Mouse (Mus musculus): ENCODE measurements at regions not wholly inside any gene's neighbourhood (a gene's known extent, or its start where the extent isn't known, plus 50 kb on each side); places are given as distances from the start of the nearest gene placed in this dataset.

- H3K27ac ChIP-seq (ENCODE audit: low read depth, low read length): no peak overlapping the region
- peak; percentile 67 for DNase-seq (ENCODE audit: low spot score)
Observed at GRCm38 (mm10) chr6:143438272-143438591, 271.2 kb downstream of the Etnk1 start.

GRCm38 (mm10) chr6:143439484-143439883 lies 272.5 kb downstream of the Etnk1 start:
- peaks cover 6% of the 10 kb centered on the region for H3K4me1 ChIP-seq (ENCODE audit: control insufficient read depth, insufficient read depth, low read length)
- no peak overlapping the region for H3K27ac ChIP-seq (ENCODE audit: low read depth, low read length)
- H3K4me2 ChIP-seq (ENCODE audit: low read length): no peak overlapping the region
- ATAC-seq (no peak), DNase-seq (ENCODE audit: low spot score) (peak; percentile 51)
- no peak overlapping the region for H3K4me3 ChIP-seq (ENCODE audit: low read depth, low read length)
- no peaks in the 10 kb centered on the region for H3K9me3 ChIP-seq (replicated peaks; ENCODE audit: control insufficient read depth, low read length)
- no peaks in the 10 kb centered on the region for H3K27me3 ChIP-seq (replicated peaks; ENCODE audit: control insufficient read depth, insufficient read depth, low read length)
- WGBS: 67% methylated on average over 10 of the region's 10 CpGs
- no peak overlapping the region for H3K9ac ChIP-seq (ENCODE audit: low read length)
- no peaks in the 10 kb centered on the region for H3K36me3 ChIP-seq (ENCODE audit: control insufficient read depth, insufficient read depth, low read length)

More at GRCm38 (mm10) chr6:143438272-143438591, 271.2 kb downstream of the Etnk1 start:
- H3K4me2 ChIP-seq (ENCODE audit: low read length): no peak overlapping the region
- no peak overlapping the region for H3K9ac ChIP-seq (ENCODE audit: low read length)
- WGBS: 34% methylated on average over 5 of the region's 5 CpGs
- peak; percentile 47 for ATAC-seq
- H3K4me1 ChIP-seq (ENCODE audit: control insufficient read depth, insufficient read depth, low read length): peaks cover 6% of the 10 kb centered on the region
- no peaks in the 10 kb centered on the region for H3K9me3 ChIP-seq (replicated peaks; ENCODE audit: control insufficient read depth, low read length)
- no peaks in the 10 kb centered on the region for H3K36me3 ChIP-seq (ENCODE audit: control insufficient read depth, insufficient read depth, low read length)
- no peak overlapping the region for H3K4me3 ChIP-seq (ENCODE audit: low read depth, low read length)
- H3K27me3 ChIP-seq (replicated peaks; ENCODE audit: control insufficient read depth, insufficient read depth, low read length): no peaks in the 10 kb centered on the region

DNA sequence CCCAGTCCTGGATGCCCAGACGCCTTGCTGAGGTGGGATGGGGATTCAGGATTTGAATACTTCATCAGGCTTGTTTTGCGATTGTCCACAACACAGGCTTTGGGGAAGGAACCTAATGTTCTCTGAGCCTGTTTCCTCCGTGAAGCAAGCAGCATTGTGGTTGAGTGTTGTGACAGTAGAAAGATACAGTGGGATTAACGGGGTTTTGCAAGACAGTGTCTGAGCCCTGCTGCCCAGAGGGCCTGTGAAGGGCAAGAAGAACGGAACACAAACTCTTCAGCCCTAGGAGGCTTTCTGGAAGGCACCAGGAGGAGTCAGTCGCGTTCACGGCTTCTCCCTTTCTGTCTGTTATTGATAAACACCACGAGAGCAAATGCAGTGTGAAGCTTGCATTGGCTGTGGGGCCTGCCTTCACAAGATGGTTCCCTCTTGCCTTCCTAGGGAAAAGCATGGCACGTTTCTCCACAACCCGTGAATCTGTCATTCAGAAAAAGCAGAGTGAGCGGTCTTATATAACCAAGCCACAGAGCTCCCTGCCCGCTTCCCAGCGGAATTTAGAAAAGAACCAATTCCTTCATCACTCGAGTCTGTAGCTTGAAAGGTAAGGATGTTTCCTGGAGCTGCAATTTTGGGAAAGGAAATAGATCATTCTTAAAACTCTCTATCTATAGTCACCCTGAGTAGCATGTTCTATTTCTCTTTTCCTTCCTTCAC lies 273.4 kb downstream of the Etnk1 start:
- DNase-seq (ENCODE audit: low spot score) (peak; percentile 14), ATAC-seq (no peak)
- H3K27ac ChIP-seq (ENCODE audit: low read depth, low read length): no peak overlapping the region; the same call in 1 of the 2 replicates
- H3K9me3 ChIP-seq (replicated peaks; ENCODE audit: control insufficient read depth, low read length): no peaks in the 10 kb centered on the region
- no peak overlapping the region for H3K4me2 ChIP-seq (ENCODE audit: low read length)
- WGBS: 81% methylated on average over 15 of the region's 15 CpGs
- no peak overlapping the region for H3K4me3 ChIP-seq (ENCODE audit: low read depth, low read length)
- no peaks in the 10 kb centered on the region for H3K36me3 ChIP-seq (ENCODE audit: control insufficient read depth, insufficient read depth, low read length)
- H3K27me3 ChIP-seq (replicated peaks; ENCODE audit: control insufficient read depth, insufficient read depth, low read length): no peaks in the 10 kb centered on the region
- no peak overlapping the region for H3K9ac ChIP-seq (ENCODE audit: low read length)
- H3K4me1 ChIP-seq (ENCODE audit: control insufficient read depth, insufficient read depth, low read length): peaks cover 6% of the 10 kb centered on the region

DNA sequence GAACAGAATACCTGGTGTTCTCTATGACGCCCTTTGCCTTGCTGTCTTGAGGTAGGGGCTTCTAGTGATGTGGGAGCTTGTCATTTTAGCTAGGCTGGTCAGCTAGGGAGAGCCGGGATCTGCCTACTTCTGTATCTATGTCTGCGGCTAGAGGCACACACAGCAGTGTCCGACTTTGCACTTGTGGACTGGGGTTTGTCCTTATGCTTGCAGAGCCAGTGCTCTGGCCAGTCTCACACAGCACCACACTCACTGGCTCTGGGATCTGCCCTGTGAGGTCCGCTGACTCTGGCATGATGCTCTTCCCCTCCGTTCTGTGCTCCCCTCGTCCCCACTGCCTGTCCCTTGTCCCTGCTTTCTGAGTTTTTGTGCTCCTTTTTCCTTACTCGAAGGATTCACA lies 275.3 kb downstream of the Etnk1 start:
- Histone ChIP-seq H3K4me3 (ENCODE audit: low read depth, low read length) (no peak overlapping the region), H3K4me1 (ENCODE audit: control insufficient read depth, insufficient read depth, low read length) (peaks cover 6% of the 10 kb centered on the region), H3K27me3 (replicated peaks; ENCODE audit: control insufficient read depth, insufficient read depth, low read length) (no peaks in the 10 kb centered on the region), H3K9ac (ENCODE audit: low read length) (no peak overlapping the region), H3K4me2 (ENCODE audit: low read length) (no peak overlapping the region), H3K27ac (ENCODE audit: low read depth, low read length) (no peak overlapping the region), H3K36me3 (ENCODE audit: control insufficient read depth, insufficient read depth, low read length) (no peaks in the 10 kb centered on the region), H3K9me3 (replicated peaks; ENCODE audit: control insufficient read depth, low read length) (no peaks in the 10 kb centered on the region)
- ATAC-seq (no peak), DNase-seq (ENCODE audit: low spot score) (no peak)
- WGBS: 86% methylated on average over 8 of the region's 8 CpGs

DNA sequence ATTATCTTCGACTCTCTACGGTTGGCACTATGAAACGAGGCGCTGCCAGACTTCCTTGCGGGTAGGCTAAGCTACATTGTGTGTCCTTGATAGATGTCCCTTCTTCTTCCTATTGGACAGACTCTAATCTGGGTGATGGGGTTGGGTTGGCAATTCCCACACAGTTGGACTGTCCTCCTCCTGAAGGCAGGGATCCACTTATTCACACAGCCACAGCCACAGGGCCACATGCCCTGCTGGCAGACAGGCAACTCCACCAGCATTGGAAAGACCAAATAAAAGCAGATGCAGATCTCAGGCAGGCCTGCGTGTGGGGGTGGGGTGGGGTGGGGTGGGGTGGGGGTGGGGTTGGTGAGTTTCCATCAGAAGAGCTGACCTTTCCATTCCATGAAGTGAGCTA lies 276.4 kb downstream of the Etnk1 start:
- ATAC-seq (no peak), DNase-seq (ENCODE audit: low spot score) (no peak)
- no peak overlapping the region for H3K4me3 ChIP-seq (ENCODE audit: low read depth, low read length)
- H3K4me2 ChIP-seq (ENCODE audit: low read length): no peak overlapping the region
- no peak overlapping the region for H3K27ac ChIP-seq (ENCODE audit: low read depth, low read length)
- H3K27me3 ChIP-seq (replicated peaks; ENCODE audit: control insufficient read depth, insufficient read depth, low read length): no peaks in the 10 kb centered on the region
- WGBS: 90% methylated on average over 6 of the region's 6 CpGs
- H3K36me3 ChIP-seq (ENCODE audit: control insufficient read depth, insufficient read depth, low read length): no peaks in the 10 kb centered on the region
- no peak overlapping the region for H3K9ac ChIP-seq (ENCODE audit: low read length)
- H3K9me3 ChIP-seq (replicated peaks; ENCODE audit: control insufficient read depth, low read length): no peaks in the 10 kb centered on the region
- no peaks in the 10 kb centered on the region for H3K4me1 ChIP-seq (ENCODE audit: control insufficient read depth, insufficient read depth, low read length)

DNA sequence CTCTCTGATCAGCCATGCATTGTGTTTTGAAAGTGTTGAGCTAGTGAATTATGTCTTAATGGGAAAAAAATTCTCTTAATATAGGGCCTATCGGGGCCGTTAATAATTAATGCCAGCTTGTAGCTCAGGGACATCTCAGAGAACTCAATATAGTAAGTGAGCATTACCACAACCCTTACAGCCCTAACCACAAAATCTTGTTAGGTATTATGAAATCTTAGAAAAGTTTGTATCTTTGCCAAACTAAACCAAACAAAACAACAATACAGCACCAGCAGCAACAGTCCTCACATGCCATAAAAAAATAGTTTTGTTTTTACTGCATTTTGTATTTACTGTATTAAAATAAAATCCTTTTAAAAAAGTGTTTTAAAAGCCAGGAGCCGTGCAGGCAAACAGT lies 277.8 kb downstream of the Etnk1 start:
- Histone ChIP-seq H3K4me3 (ENCODE audit: low read depth, low read length) (no peak overlapping the region), H3K4me2 (ENCODE audit: low read length) (no peak overlapping the region), H3K27ac (ENCODE audit: low read depth, low read length) (no peak overlapping the region), H3K9me3 (replicated peaks; ENCODE audit: control insufficient read depth, low read length) (no peaks in the 10 kb centered on the region), H3K36me3 (ENCODE audit: control insufficient read depth, insufficient read depth, low read length) (no peaks in the 10 kb centered on the region), H3K4me1 (ENCODE audit: control insufficient read depth, insufficient read depth, low read length) (no peaks in the 10 kb centered on the region), H3K9ac (ENCODE audit: low read length) (no peak overlapping the region), H3K27me3 (replicated peaks; ENCODE audit: control insufficient read depth, insufficient read depth, low read length) (no peaks in the 10 kb centered on the region)
- 91% methylated on average over 3 of the region's 3 CpGs for WGBS
- DNase-seq (ENCODE audit: low spot score) (no peak), ATAC-seq (no peak)

DNA sequence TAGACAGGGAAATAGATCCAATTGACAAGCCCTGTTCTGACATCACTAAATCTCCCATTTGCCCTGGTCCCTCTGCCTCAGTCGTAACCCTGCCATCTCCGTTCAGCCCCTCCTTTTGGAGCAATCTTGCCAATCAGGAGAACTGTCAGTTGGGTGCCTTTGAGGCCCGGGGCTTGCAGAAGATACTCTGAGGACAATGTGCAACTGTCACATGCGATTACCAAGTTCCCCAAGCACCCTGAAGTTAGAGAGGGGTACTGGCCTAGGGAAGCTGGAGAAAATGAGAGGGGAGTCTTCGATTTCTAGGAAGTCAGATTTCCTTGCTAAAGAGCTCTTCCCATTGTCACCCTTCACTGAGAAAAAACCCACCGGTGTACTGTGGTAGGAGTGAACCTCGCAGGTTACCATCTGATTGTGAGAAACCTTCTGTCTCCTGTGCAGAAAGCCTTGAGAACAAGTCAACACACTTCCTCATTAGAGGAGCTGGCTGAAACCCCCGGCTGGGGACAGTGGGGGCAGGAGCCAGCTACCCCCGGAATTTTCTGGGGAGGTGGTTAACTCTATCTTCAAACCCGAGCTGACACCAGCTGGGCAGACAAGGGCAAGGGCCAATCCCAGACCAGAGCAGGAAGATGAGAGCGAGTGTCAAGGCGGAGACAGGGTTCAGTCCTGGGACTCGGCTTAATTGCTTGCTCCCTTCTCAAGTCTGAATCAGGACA lies 279.0 kb downstream of the Etnk1 start:
- no peak overlapping the region for H3K27ac ChIP-seq (ENCODE audit: low read depth, low read length)
- no peak overlapping the region for H3K4me3 ChIP-seq (ENCODE audit: low read depth, low read length)
- DNase-seq (ENCODE audit: low spot score) (no peak), ATAC-seq (no peak)
- H3K27me3 ChIP-seq (replicated peaks; ENCODE audit: control insufficient read depth, insufficient read depth, low read length): no peaks in the 10 kb centered on the region
- no peaks in the 10 kb centered on the region for H3K4me1 ChIP-seq (ENCODE audit: control insufficient read depth, insufficient read depth, low read length)
- H3K9ac ChIP-seq (ENCODE audit: low read length): no peak overlapping the region
- H3K36me3 ChIP-seq (ENCODE audit: control insufficient read depth, insufficient read depth, low read length): no peaks in the 10 kb centered on the region
- H3K4me2 ChIP-seq (ENCODE audit: low read length): no peak overlapping the region
- WGBS: 84% methylated on average over 13 of the region's 13 CpGs
- H3K9me3 ChIP-seq (replicated peaks; ENCODE audit: control insufficient read depth, low read length): no peaks in the 10 kb centered on the region

DNA sequence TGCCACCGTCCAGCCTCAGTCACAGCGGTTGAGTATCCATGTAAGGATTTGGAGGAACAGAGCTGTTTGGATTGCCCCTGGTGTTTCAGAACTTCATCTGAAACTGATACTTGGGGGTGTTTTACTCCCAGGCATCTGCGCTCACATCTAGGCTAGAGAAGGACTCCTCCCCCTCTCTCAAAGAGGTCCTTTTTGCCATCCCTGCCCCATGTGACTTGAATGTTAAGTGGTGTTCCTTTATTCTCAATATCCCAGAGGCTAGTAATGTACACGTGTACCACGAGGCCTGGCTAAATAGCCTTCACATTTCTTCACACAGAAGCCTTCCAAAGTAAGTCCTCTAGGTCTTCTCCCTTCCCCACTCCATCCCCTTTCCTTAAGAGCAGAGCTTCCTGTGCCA lies 280.0 kb downstream of the Etnk1 start:
- ATAC-seq (no peak), DNase-seq (ENCODE audit: low spot score) (no peak)
- 56% methylated on average over 5 of the region's 5 CpGs for WGBS

GRCm38 (mm10) chr6:143449071-143449470 lies 282.1 kb downstream of the Etnk1 start:
- Histone ChIP-seq H3K27ac (ENCODE audit: low read depth, low read length) (no peak overlapping the region), H3K27me3 (replicated peaks; ENCODE audit: control insufficient read depth, insufficient read depth, low read length) (no peaks in the 10 kb centered on the region), H3K9me3 (replicated peaks; ENCODE audit: control insufficient read depth, low read length) (no peaks in the 10 kb centered on the region), H3K4me3 (ENCODE audit: low read depth, low read length) (no peak overlapping the region), H3K4me1 (ENCODE audit: control insufficient read depth, insufficient read depth, low read length) (no peaks in the 10 kb centered on the region), H3K36me3 (ENCODE audit: control insufficient read depth, insufficient read depth, low read length) (no peaks in the 10 kb centered on the region), H3K9ac (ENCODE audit: low read length) (no peak overlapping the region), H3K4me2 (ENCODE audit: low read length) (no peak overlapping the region)
- DNase-seq (ENCODE audit: low spot score) (no peak), ATAC-seq (no peak)
- 66% methylated on average over 4 of the region's 4 CpGs for WGBS

More for the DNA sequence above, 280.0 kb downstream of the Etnk1 start:
- H3K9ac ChIP-seq (ENCODE audit: low read length): no peak overlapping the region
- H3K4me3 ChIP-seq (ENCODE audit: low read depth, low read length): no peak overlapping the region
- no peaks in the 10 kb centered on the region for H3K27me3 ChIP-seq (replicated peaks; ENCODE audit: control insufficient read depth, insufficient read depth, low read length)
- H3K4me2 ChIP-seq (ENCODE audit: low read length): no peak overlapping the region
- no peak overlapping the region for H3K27ac ChIP-seq (ENCODE audit: low read depth, low read length)
- H3K9me3 ChIP-seq (replicated peaks; ENCODE audit: control insufficient read depth, low read length): no peaks in the 10 kb centered on the region
- no peaks in the 10 kb centered on the region for H3K4me1 ChIP-seq (ENCODE audit: control insufficient read depth, insufficient read depth, low read length)
- H3K36me3 ChIP-seq (ENCODE audit: control insufficient read depth, insufficient read depth, low read length): no peaks in the 10 kb centered on the region
